Mouse (Mus musculus): ENCODE measurements around the gene Rec114. TPM values are rescaled to one million over a fixed set of nuclear protein-coding genes. Genes with fewer than 3 reads are reported as not detected.

Gene Rec114
- polyA plus RNA-seq, 1 experiment: 2.0 TPM

Other genes starting within 250 kb of the Rec114 start
- 15.8 and 16.2 TPM in 2 replicates for gene Cd276, start 188.5 kb downstream of the Rec114 start, polyA plus RNA-seq (2012; rRNA removed)
- 986 and 1,010 TPM in 2 replicates for gene Nptn, start 161.7 kb downstream of the Rec114 start, polyA plus RNA-seq (2012; rRNA removed)
- 5.8 and 6.2 TPM in 2 replicates for gene Hcn4, start 79.4 kb upstream of the Rec114 start, polyA plus RNA-seq (2012; rRNA removed)

Measured in frontal cortex, adult 2 months (tissue).